Mouse (Mus musculus): ENCODE data around the gene Tent4a.

DNA sequence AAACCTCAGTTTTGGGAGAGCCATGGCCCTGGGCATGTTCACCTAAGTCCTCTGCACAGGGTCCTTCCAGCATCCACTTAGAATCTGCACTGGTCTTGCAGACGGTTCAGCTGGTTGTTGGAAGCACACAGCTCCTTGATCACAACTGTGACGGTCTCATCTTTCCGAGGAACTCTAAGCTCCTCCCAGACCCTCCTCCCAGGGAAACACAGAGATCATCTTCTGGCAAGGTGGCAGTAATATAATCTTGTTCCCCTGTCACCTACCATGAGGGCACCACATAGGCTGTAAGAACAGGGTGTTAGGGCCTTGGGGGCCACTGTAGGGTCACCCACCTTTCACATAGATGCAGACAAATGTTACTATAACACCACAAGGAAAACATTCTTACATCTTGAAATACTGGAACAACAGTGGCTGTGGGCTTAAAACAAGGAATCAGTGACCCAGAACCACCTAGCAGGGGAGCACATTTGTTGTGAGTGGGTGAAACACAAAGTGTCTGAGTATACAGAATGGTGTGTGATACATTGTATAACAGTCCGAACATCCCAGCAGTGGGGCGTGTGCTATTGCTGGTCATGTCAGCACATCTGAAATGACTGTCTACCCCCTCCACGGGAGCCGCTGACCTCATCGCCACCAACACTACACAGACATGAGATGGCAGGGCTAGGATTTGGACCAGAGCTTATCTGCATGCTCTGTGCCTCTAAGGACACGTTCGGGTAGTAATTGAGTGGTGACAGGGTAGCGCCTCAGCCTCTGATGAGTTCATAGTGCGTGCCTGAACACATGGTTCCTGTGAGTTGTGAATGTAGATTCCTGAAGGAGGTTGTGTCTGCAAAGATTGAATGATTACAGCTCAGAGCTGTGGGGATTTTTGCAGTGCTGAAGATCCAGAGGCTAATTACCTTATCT is 28.5 kb upstream of the Tent4a start:
- TF ChIP-seq JUN (IDR thresholded peaks at IDR 0.05; ENCODE audit: insufficient read depth, low read depth, low read length), result no peak
- TF ChIP-seq POLR2AphosphoS2 (IDR thresholded peaks at IDR 0.05; ENCODE audit: low read depth, low read length), result no peak
- TF ChIP-seq CTCF (conservative IDR thresholded peaks at IDR 0.05 in 1 of 2, IDR thresholded peaks at IDR 0.05 in 1 of 2; ENCODE audit: low read depth in 2 of 2, low read length in 2 of 2), result no peak
- no peak for TF ChIP-seq PAX5 (IDR thresholded peaks at IDR 0.05; ENCODE audit: low read length)
- TF ChIP-seq UBTF (IDR thresholded peaks at IDR 0.05; ENCODE audit: low read depth, low read length), result no peak
- TF ChIP-seq MAX (IDR thresholded peaks at IDR 0.05; ENCODE audit: low read length), result no peak
- no peak for TF ChIP-seq ZNF384 (IDR thresholded peaks at IDR 0.05; ENCODE audit: low read depth, low read length)
- no peak for TF ChIP-seq E2F4 (IDR thresholded peaks at IDR 0.05; ENCODE audit: insufficient replicate concordance, low read depth, low read length)

Measured in CH12.LX (cell line).